Mouse (Mus musculus) CH12.LX (cell line): ENCODE data around the gene Cdh6. TPM values are rescaled to one million over a fixed set of nuclear protein-coding genes. Genes with fewer than 3 reads are reported as not detected.
A peak's percentile ranks its signal among the peaks of the same experiment; 100 is the strongest.

Experiments
- DNase-seq: peaks from one replicate; pipeline ENCODE4 v3.0.0-alpha.2; 2013; ENCODE audit errors: extremely low read depth
- H3K27ac ChIP-seq: 2 replicates; pipeline ENCODE4 v1.5.1; 2012; ENCODE audit warnings: low read depth, mild to moderate bottlenecking, control low read depth, moderate library complexity; ENCODE audit not compliant: insufficient read depth
- H3K27me3 ChIP-seq: replicated peaks from 2 replicates; pipeline ENCODE3; 2012; ENCODE audit warnings: inconsistent platforms
- H3K36me3 ChIP-seq, 2 experiments: replicated peaks in 1 of 2; 2 replicates each; pipeline versions ENCODE3 to v1.6.1; 2012; ENCODE audit warnings: inconsistent platforms in 1 of 2, low read length in 1 of 2, mild to moderate bottlenecking in 1 of 2, mixed read lengths in 1 of 2, moderate library complexity in 1 of 2; ENCODE audit not compliant: control insufficient read depth in 1 of 2, insufficient read depth in 1 of 2
- H3K4me1 ChIP-seq, 2 experiments: 2 replicates each; pipeline ENCODE4 v1.6.1; 2012; ENCODE audit warnings: inconsistent platforms in 1 of 2, moderate library complexity in 1 of 2; ENCODE audit not compliant: insufficient read depth in 2 of 2, control insufficient read depth in 1 of 2
- H3K4me2 ChIP-seq: 2 replicates; pipeline ENCODE4 v1.6.1; 2012; ENCODE audit warnings: low read depth, mild to moderate bottlenecking, control low read depth; ENCODE audit not compliant: poor library complexity, insufficient read depth, severe bottlenecking
- H3K4me3 ChIP-seq, 3 experiments: fragments of 150-350 bp in 1 of 3; sonication (generic) in 1 of 3; replicated peaks in 1 of 3; 2 replicates each; pipeline versions ENCODE3 to v1.5.1; 2011 to 2012; ENCODE audit warnings: low read depth in 2 of 3, low read length in 2 of 3, mild to moderate bottlenecking in 2 of 3, moderate library complexity in 2 of 3, control low read depth in 1 of 3, improper control_type of control experiment in 1 of 3, inconsistent platforms in 1 of 3, mixed read lengths in 1 of 3; ENCODE audit not compliant: poor library complexity in 1 of 3
- H3K79me2 ChIP-seq: replicated peaks from 2 replicates; pipeline ENCODE4 v1.6.1; 2012; ENCODE audit warnings: mild to moderate bottlenecking, moderate library complexity; ENCODE audit not compliant: control insufficient read depth, poor library complexity, insufficient read depth, severe bottlenecking; ENCODE audit errors: extremely low read depth
- H3K9ac ChIP-seq: 2 replicates; pipeline ENCODE4 v1.6.1; 2012; ENCODE audit warnings: low read depth, mild to moderate bottlenecking, control low read depth, moderate library complexity; ENCODE audit not compliant: insufficient read depth
- H3K9me3 ChIP-seq: replicated peaks from 2 replicates; pipeline ENCODE3; 2012; ENCODE audit warnings: low read length, inconsistent platforms, mixed read lengths
- BHLHE40 ChIP-seq: IDR thresholded peaks from 2 replicates; pipeline ENCODE4 v1.6.1; 2011; ENCODE audit warnings: mild to moderate bottlenecking, low read depth, low read length, improper control_type of control experiment
- CHD1 ChIP-seq: IDR thresholded peaks from 2 replicates; pipeline ENCODE4 v1.6.1; 2012; ENCODE audit warnings: low read depth, low read length, improper control_type of control experiment, inconsistent platforms
- CHD2 ChIP-seq: IDR thresholded peaks from 2 replicates; pipeline ENCODE4 v1.6.1; 2011; ENCODE audit warnings: low read length, improper control_type of control experiment
- CTCF ChIP-seq, 2 experiments: IDR thresholded peaks in 1 of 2; conservative IDR thresholded peaks in 1 of 2; 2 replicates each; pipeline ENCODE4 v1.5.1; 2011 to 2012; ENCODE audit warnings: low read depth in 2 of 2, low read length in 2 of 2, improper control_type of control experiment in 1 of 2, inconsistent platforms in 1 of 2, mild to moderate bottlenecking in 1 of 2, moderate library complexity in 1 of 2
- E2F4 ChIP-seq: IDR thresholded peaks from 2 replicates; pipeline ENCODE4 v1.6.1; 2011; ENCODE audit warnings: low read depth, low read length, improper control_type of control experiment; ENCODE audit not compliant: insufficient replicate concordance
- ELF1 ChIP-seq: IDR thresholded peaks from 2 replicates; pipeline ENCODE4 v1.6.1; 2014; ENCODE audit warnings: low read depth, mild to moderate bottlenecking, inconsistent platforms, low read length, improper control_type of control experiment
- EP300 ChIP-seq: IDR thresholded peaks from 2 replicates; pipeline ENCODE4 v1.6.1; 2011; ENCODE audit warnings: low read length, improper control_type of control experiment
- ETS1 ChIP-seq: conservative IDR thresholded peaks from 2 replicates; pipeline ENCODE4 v1.6.1; 2012; ENCODE audit warnings: low read depth, mild to moderate bottlenecking, inconsistent platforms, low read length, improper control_type of control experiment, moderate library complexity
- GABPA ChIP-seq: IDR thresholded peaks from 2 replicates; pipeline ENCODE4 v1.6.1; 2012; ENCODE audit warnings: low read depth, low read length, improper control_type of control experiment, inconsistent platforms; ENCODE audit not compliant: insufficient replicate concordance
- HCFC1 ChIP-seq: IDR thresholded peaks from 2 replicates; pipeline ENCODE4 v1.6.1; 2012; ENCODE audit warnings: low read depth, mild to moderate bottlenecking, inconsistent platforms, low read length, improper control_type of control experiment
- IRF4 ChIP-seq: IDR thresholded peaks from 2 replicates; pipeline ENCODE4 v1.6.1; 2014; ENCODE audit warnings: low read depth, mild to moderate bottlenecking, inconsistent platforms, low read length, improper control_type of control experiment
- JUN ChIP-seq: IDR thresholded peaks from 2 replicates; pipeline ENCODE4 v1.6.1; 2011; ENCODE audit warnings: low read depth, mild to moderate bottlenecking, low read length, improper control_type of control experiment, moderate library complexity; ENCODE audit not compliant: insufficient read depth
- JUND ChIP-seq: conservative IDR thresholded peaks from 2 replicates; pipeline ENCODE4 v1.6.1; 2011; ENCODE audit warnings: low read depth, low read length, improper control_type of control experiment
- KAT2A ChIP-seq: IDR thresholded peaks from 2 replicates; pipeline ENCODE4 v1.6.1; 2012; ENCODE audit warnings: low read length, improper control_type of control experiment, inconsistent platforms; ENCODE audit not compliant: insufficient replicate concordance
- MAFK ChIP-seq: IDR thresholded peaks from 2 replicates; pipeline ENCODE4 v1.6.1; 2011; ENCODE audit warnings: low read length, improper control_type of control experiment; ENCODE audit not compliant: insufficient replicate concordance
- MAX ChIP-seq: IDR thresholded peaks from 2 replicates; pipeline ENCODE4 v1.6.1; 2011; ENCODE audit warnings: low read length, improper control_type of control experiment
- MAZ ChIP-seq: IDR thresholded peaks from 2 replicates; pipeline ENCODE4 v1.6.1; 2012; ENCODE audit warnings: low read depth, mild to moderate bottlenecking, inconsistent platforms, low read length, improper control_type of control experiment, moderate library complexity
- MEF2A ChIP-seq: IDR thresholded peaks from 2 replicates; pipeline ENCODE4 v1.6.1; 2014; ENCODE audit warnings: low read depth, mild to moderate bottlenecking, inconsistent platforms, low read length, improper control_type of control experiment, borderline replicate concordance
- MXI1 ChIP-seq: IDR thresholded peaks from 2 replicates; pipeline ENCODE4 v1.6.1; 2011; ENCODE audit warnings: mild to moderate bottlenecking, low read depth, low read length, improper control_type of control experiment
- MYC ChIP-seq: IDR thresholded peaks from 2 replicates; pipeline ENCODE4 v1.6.1; 2011; ENCODE audit warnings: low read depth, mild to moderate bottlenecking, improper control_type of control experiment, low read length
- NELFE ChIP-seq: IDR thresholded peaks from 2 replicates; pipeline ENCODE4 v1.6.1; 2011; ENCODE audit warnings: low read depth, low read length, improper control_type of control experiment
- NRF1 ChIP-seq: IDR thresholded peaks from 2 replicates; pipeline ENCODE4 v1.6.1; 2014; ENCODE audit warnings: low read depth, mild to moderate bottlenecking, inconsistent platforms, low read length, improper control_type of control experiment, moderate library complexity
- PAX5 ChIP-seq: IDR thresholded peaks from 2 replicates; pipeline ENCODE4 v1.6.1; 2012; ENCODE audit warnings: low read length, inconsistent platforms, mixed read lengths
- POLR2A ChIP-seq: IDR thresholded peaks from 2 replicates; pipeline ENCODE4 v1.6.1; 2011; ENCODE audit warnings: low read depth, mild to moderate bottlenecking, improper control_type of control experiment, low read length
- POLR2AphosphoS2 ChIP-seq: IDR thresholded peaks from 2 replicates; pipeline ENCODE4 v1.6.1; 2011; ENCODE audit warnings: low read depth, low read length, improper control_type of control experiment
- RAD21 ChIP-seq: IDR thresholded peaks from 2 replicates; pipeline ENCODE4 v1.6.1; 2011; ENCODE audit warnings: low read depth, mild to moderate bottlenecking, low read length, improper control_type of control experiment, moderate library complexity
- RCOR1 ChIP-seq: conservative IDR thresholded peaks from 2 replicates; pipeline ENCODE4 v1.6.1; 2012; ENCODE audit warnings: low read depth, mild to moderate bottlenecking, inconsistent platforms, low read length, improper control_type of control experiment
- SIN3A ChIP-seq: IDR thresholded peaks from 2 replicates; pipeline ENCODE4 v1.6.1; 2012; ENCODE audit warnings: low read length, improper control_type of control experiment, inconsistent platforms
- SMC3 ChIP-seq: IDR thresholded peaks from 2 replicates; pipeline ENCODE4 v1.6.1; 2011; ENCODE audit warnings: low read depth, low read length, improper control_type of control experiment
- TBP ChIP-seq: conservative IDR thresholded peaks from 2 replicates; pipeline ENCODE4 v1.6.1; 2011; ENCODE audit warnings: low read depth, low read length, improper control_type of control experiment
- TCF12 ChIP-seq: IDR thresholded peaks from 2 replicates; pipeline ENCODE4 v1.6.1; 2014; ENCODE audit warnings: low read depth, mild to moderate bottlenecking, inconsistent platforms, low read length, improper control_type of control experiment
- UBTF ChIP-seq: IDR thresholded peaks from 2 replicates; pipeline ENCODE4 v1.6.1; 2012; ENCODE audit warnings: low read depth, mild to moderate bottlenecking, inconsistent platforms, low read length, improper control_type of control experiment, moderate library complexity
- USF1 ChIP-seq: IDR thresholded peaks from 2 replicates; pipeline ENCODE4 v1.6.1; 2014; ENCODE audit warnings: low read depth, mild to moderate bottlenecking, inconsistent platforms, low read length, improper control_type of control experiment
- USF2 ChIP-seq: conservative IDR thresholded peaks from 2 replicates; pipeline ENCODE4 v1.6.1; 2011; ENCODE audit warnings: low read depth, low read length, improper control_type of control experiment
- ZC3H11A ChIP-seq: IDR thresholded peaks from 2 replicates; pipeline ENCODE4 v1.6.1; 2012; ENCODE audit warnings: low read depth, mild to moderate bottlenecking, inconsistent platforms, low read length, improper control_type of control experiment
- ZKSCAN1 ChIP-seq: IDR thresholded peaks from 2 replicates; pipeline ENCODE4 v1.6.1; 2012; ENCODE audit warnings: low read depth, inconsistent platforms, low read length, improper control_type of control experiment, borderline replicate concordance
- ZMIZ1 ChIP-seq: IDR thresholded peaks from 2 replicates; pipeline ENCODE4 v1.6.1; 2012; ENCODE audit warnings: low read depth, mild to moderate bottlenecking, inconsistent platforms, low read length, improper control_type of control experiment
- ZNF384 ChIP-seq: IDR thresholded peaks from 2 replicates; pipeline ENCODE4 v1.6.1; 2012; ENCODE audit warnings: low read depth, low read length, improper control_type of control experiment, inconsistent platforms
- dilution Hi-C: fragments of 300-500 bp; cut with MboI; formaldehyde crosslinking; loops from 2 replicates; pipeline ENCODE4 v1.14.3; 2020; ENCODE audit warnings: low sequenced_read_pairs; ENCODE audit not compliant: extremely low pct_unique_long_range_greater_than_20kb, extremely low pct_ligation_motif_present
- in situ Hi-C: fragments of 300-500 bp; cut with MboI; formaldehyde crosslinking; loops from 3 replicates; pipeline ENCODE4 v1.14.3; 2019; ENCODE audit warnings: low sequenced_read_pairs, low pct_ligation_motif_present, low pct_unique_long_range_greater_than_20kb, mixed read lengths
- polyA plus RNA-seq: library from polyadenylated mRNA; unstranded; fragments of >175 nt; gene quantifications from 2 replicates; pipeline ENCODE4 v1.2.1, GENCODE M21; 2012; ENCODE audit warnings: low read depth; ENCODE audit not compliant: insufficient read length
- total RNA-seq, 2 experiments: library from RNA; depleted of rRNA; stranded (reverse); fragments of 300-350 nt in 1 of 2; fragments of >200 nt in 1 of 2; gene quantifications; 2 replicates each; pipeline ENCODE4 v1.2.3; 2012 to 2014

Gene Cdh6
- total and polyA plus RNA-seq, 3 experiments = under 0.01 to 0.13 TPM; not detected in 1

GRCm38 (mm10) chr15:13088504-13089058 lies 84.9 kb downstream of the Cdh6 start:
- in situ Hi-C loops = no loop called here
- H3K27me3 ChIP-seq = no peaks in the 10 kb centered on the region

GRCm38 (mm10) chr15:13084746-13085145 lies 88.7 kb downstream of the Cdh6 start:
- Histone ChIP-seq H3K27ac (no peak overlapping the region), H3K4me3 (no peak overlapping the region), H3K27me3 (no peaks in the 10 kb centered on the region), H3K36me3 (no peaks in the 10 kb centered on the region), H3K9me3 (no peaks in the 10 kb centered on the region), H3K9ac (no peak overlapping the region), H3K79me2 (no peaks in the 10 kb centered on the region), H3K4me1 (peaks cover 6 to 14% of the 10 kb centered on the region in 2 experiments), H3K4me2 (no peak overlapping the region)
- dilution Hi-C loops = no loop called here
- no peak for DNase-seq
- no peak for TF ChIP-seq RAD21
- TF ChIP-seq USF1 = no peak
- no peak for TF ChIP-seq RCOR1
- TF ChIP-seq E2F4 = no peak
- TF ChIP-seq CTCF (conservative IDR thresholded peaks at IDR 0.05 in 1 of 2, IDR thresholded peaks at IDR 0.05 in 1 of 2; ENCODE audit: low read depth in 2 of 2, low read length in 2 of 2) = no peak
- no peak for TF ChIP-seq UBTF
- TF ChIP-seq SMC3 = no peak
- no peak for TF ChIP-seq JUN
- no peak for TF ChIP-seq MXI1
- TF ChIP-seq CHD1 = no peak
- TF ChIP-seq BHLHE40 = no peak
- no peak for TF ChIP-seq KAT2A
- TF ChIP-seq ETS1 = no peak
- no peak for TF ChIP-seq MYC
- TF ChIP-seq POLR2A = no peak
- in situ Hi-C loops = no loop called here

More at GRCm38 (mm10) chr15:13088504-13089058, 84.9 kb downstream of the Cdh6 start:
- H3K4me2 ChIP-seq = no peak overlapping the region
- dilution Hi-C loops = no loop called here
- no peak overlapping the region for H3K9ac ChIP-seq
- H3K4me1 ChIP-seq = peaks cover 0 to 23% of the 10 kb centered on the region in 2 experiments; a peak in 2 of 4 replicates
- H3K9me3 ChIP-seq = no peaks in the 10 kb centered on the region
- no peaks in the 10 kb centered on the region for H3K79me2 ChIP-seq
- H3K4me3 ChIP-seq = no peak overlapping the region
- TF ChIP-seq UBTF (no peak), SMC3 (peak; percentile 90), USF2 (no peak), ZNF384 (no peak), JUN (peak; percentile 90), POLR2A (no peak), CTCF (conservative IDR thresholded peaks at IDR 0.05 in 1 of 2, IDR thresholded peaks at IDR 0.05 in 1 of 2; ENCODE audit: low read depth in 2 of 2, low read length in 2 of 2) (peak; percentile 92 to 99), CHD2 (no peak), RAD21 (peak; percentile 94), MEF2A (peak; percentile 74), ELF1 (no peak), ZC3H11A (peak; percentile 59), ZMIZ1 (no peak), JUND (peak; percentile 93), NRF1 (no peak), MAZ (no peak), GABPA (no peak), MAX (0 out of 2 replicates have a peak, but pooled peaks have one; percentile 30), RCOR1 (no peak), E2F4 (no peak), MYC (no peak), SIN3A (no peak), ETS1 (no peak), IRF4 (peak; percentile 46; the same call in 1 of the 2 replicates), BHLHE40 (0 out of 2 replicates have a peak, but pooled peaks have one; percentile 25), HCFC1 (peak; percentile 21; the same call in 1 of the 2 replicates), NELFE (peak; percentile 37; the same call in 1 of the 2 replicates), ZKSCAN1 (no peak), PAX5 (no peak), EP300 (0 out of 2 replicates have a peak, but pooled peaks have one; percentile 20), TBP (no peak), MXI1 (no peak), MAFK (no peak), POLR2AphosphoS2 (no peak), TCF12 (0 out of 2 replicates have a peak, but pooled peaks have one; percentile 35)
- H3K27ac ChIP-seq = no peak overlapping the region
- H3K36me3 ChIP-seq = no peaks in the 10 kb centered on the region
- peak; percentile 92 for DNase-seq
